Mouse (Mus musculus): ENCODE results near the gene Kmt5c. TPM values are rescaled to one million over a fixed set of nuclear protein-coding genes. Genes with fewer than 3 reads are reported as not detected.
A peak's percentile ranks its signal among the peaks of the same experiment; 100 is the strongest.

The Kmt5c gene
- 91.6 and 103 TPM in 2 replicates for polyA plus RNA-seq (2016; fragmentation: Nextera tagmentation; extraction: Ambion mirVana)

DNA sequence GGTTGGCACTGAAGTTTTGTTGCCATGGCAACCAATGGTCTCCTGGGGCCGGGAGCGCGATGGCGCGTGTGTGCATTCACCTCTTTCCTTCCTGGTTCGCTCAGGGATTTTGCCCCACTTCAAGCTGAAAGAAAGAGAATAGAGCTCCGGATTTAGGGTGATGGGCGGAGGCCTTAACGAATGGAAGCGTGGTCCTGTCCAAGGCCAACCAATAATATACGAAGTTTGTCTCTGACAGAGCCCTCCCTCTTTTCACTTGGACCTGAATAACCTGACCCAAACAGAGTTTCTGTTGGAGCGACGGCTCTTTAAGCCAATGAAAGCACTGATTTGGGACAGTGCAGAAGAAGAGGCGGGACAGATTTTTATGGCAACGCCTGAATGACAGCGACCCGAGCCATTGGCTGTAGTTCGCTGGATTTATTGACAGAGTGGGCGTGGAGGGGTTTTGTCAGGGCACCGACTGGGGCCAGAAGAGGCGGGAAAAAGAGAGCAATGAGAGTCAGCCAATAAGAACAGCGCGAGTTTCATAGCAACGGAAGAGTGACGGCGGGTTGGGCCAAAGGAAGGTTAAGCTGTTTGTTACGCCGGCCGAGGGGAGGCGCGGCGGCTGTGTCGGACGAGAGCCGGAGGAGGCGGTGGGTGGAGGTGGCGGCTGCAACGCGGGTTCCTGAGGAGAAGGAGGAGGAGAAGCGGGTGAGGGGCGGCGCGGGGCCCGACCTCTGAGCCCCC lies at the start of gene Kmt5c:
TSS of gene Kmt5c (plus strand) at position 572 of the 732 bp plus-strand sequence.
- WGBS: under 1% methylated on average over 42 of the region's 44 CpGs
- peak within 1 kb of the TSS; percentile 79 for H3K4me3 ChIP-seq
- peaks cover 25% of the 10 kb centered on the region for H3K36me3 ChIP-seq
- H3K27me3 ChIP-seq (ENCODE audit: low read depth, poor library complexity, severe bottlenecking): no peaks in the 10 kb centered on the region
- H3K4me1 ChIP-seq: peaks cover 41% of the 10 kb centered on the region
- peak; percentile 97 for DNase-seq (ENCODE audit: low spot score)
- H3K9me3 ChIP-seq (replicated peaks): no peaks in the 10 kb centered on the region
- H3K27ac ChIP-seq (replicated peaks): peak within 1 kb of the TSS; percentile 96

GRCm38 (mm10) chr7:4690387-4690786 lies 49.5 kb upstream of the Kmt5c start, which contains the start of gene Brsk1:
Gene Brsk1 (plus strand): TSS chr7:4690604.
- 0% methylated on average over 11 of the region's 18 CpGs for WGBS
- Histone ChIP-seq H3K4me3 (peak within 1 kb of the TSS; percentile 96), H3K27ac (replicated peaks) (peak within 1 kb of the TSS; percentile 100), H3K36me3 (peaks cover 32% of the 10 kb centered on the region), H3K4me1 (peaks cover 35% of the 10 kb centered on the region), H3K27me3 (ENCODE audit: low read depth, poor library complexity, severe bottlenecking) (no peaks in the 10 kb centered on the region), H3K9me3 (replicated peaks) (no peaks in the 10 kb centered on the region)
- peak; percentile 95 for DNase-seq (ENCODE audit: low spot score)

- DNase-seq (ENCODE audit: low spot score): peak; percentile 39
- Histone ChIP-seq H3K4me1 (peaks cover 35% of the 10 kb centered on the region), H3K36me3 (peaks cover 39% of the 10 kb centered on the region), H3K4me3 (peak overlapping the region; percentile 96), H3K27ac (replicated peaks) (peak overlapping the region; percentile 100), H3K9me3 (replicated peaks) (no peaks in the 10 kb centered on the region), H3K27me3 (ENCODE audit: low read depth, poor library complexity, severe bottlenecking) (no peaks in the 10 kb centered on the region)
- 7% methylated on average over 30 of the region's 35 CpGs for WGBS
Measured at GRCm38 (mm10) chr7:4690951-4691653, 48.8 kb upstream of the Kmt5c start.

- H3K36me3 ChIP-seq: peaks cover 57% of the 10 kb centered on the region
Measured at GRCm38 (mm10) chr7:4693004-4693403, 46.9 kb upstream of the Kmt5c start.

GRCm38 (mm10) chr7:4702334-4702733 lies 37.6 kb upstream of the Kmt5c start:
- peaks cover 16% of the 10 kb centered on the region for H3K4me1 ChIP-seq
- DNase-seq (ENCODE audit: low spot score): no peak
- H3K27ac ChIP-seq (replicated peaks): no peak overlapping the region
- no peak overlapping the region for H3K4me3 ChIP-seq
- no peaks in the 10 kb centered on the region for H3K9me3 ChIP-seq (replicated peaks)
- H3K36me3 ChIP-seq: peaks cover 98% of the 10 kb centered on the region
- 50% methylated on average over 8 of the region's 8 CpGs for WGBS
- no peaks in the 10 kb centered on the region for H3K27me3 ChIP-seq (ENCODE audit: low read depth, poor library complexity, severe bottlenecking)

More at GRCm38 (mm10) chr7:4693004-4693403, 46.9 kb upstream of the Kmt5c start:
- peaks cover 35% of the 10 kb centered on the region for H3K4me1 ChIP-seq
- H3K27me3 ChIP-seq (ENCODE audit: low read depth, poor library complexity, severe bottlenecking): no peaks in the 10 kb centered on the region
- DNase-seq (ENCODE audit: low spot score): no peak
- 75% methylated on average over 6 of the region's 6 CpGs for WGBS
- no peak overlapping the region for H3K27ac ChIP-seq (replicated peaks)
- no peak overlapping the region for H3K4me3 ChIP-seq
- no peaks in the 10 kb centered on the region for H3K9me3 ChIP-seq (replicated peaks)

DNA sequence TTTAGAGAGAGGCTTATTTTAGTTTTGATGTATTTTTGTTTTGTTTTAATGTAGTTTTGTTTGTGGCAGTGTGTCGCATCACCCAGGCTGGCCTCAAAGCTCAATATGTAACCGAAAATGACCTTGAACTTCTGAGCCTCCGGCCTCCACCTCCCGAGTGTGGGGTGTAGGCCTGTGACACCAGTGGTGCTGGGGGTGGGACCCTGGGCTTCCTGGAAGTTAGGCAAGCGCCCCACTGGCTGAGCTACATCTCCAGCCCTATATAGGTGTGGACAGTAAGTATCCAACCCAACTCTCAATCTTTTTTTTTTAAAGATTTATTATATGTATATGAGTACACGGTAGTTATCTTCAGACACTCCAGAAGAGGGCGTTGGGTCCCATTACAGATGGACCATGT lies 36.7 kb upstream of the Kmt5c start:
- no peaks in the 10 kb centered on the region for H3K9me3 ChIP-seq (replicated peaks)
- no peak overlapping the region for H3K27ac ChIP-seq (replicated peaks)
- 96% methylated on average over 7 of the region's 7 CpGs for WGBS
- peaks cover 16% of the 10 kb centered on the region for H3K4me1 ChIP-seq
- H3K4me3 ChIP-seq: no peak overlapping the region
- H3K36me3 ChIP-seq: peaks cover 98% of the 10 kb centered on the region
- DNase-seq (ENCODE audit: low spot score): no peak
- H3K27me3 ChIP-seq (ENCODE audit: low read depth, poor library complexity, severe bottlenecking): no peaks in the 10 kb centered on the region

- peak; percentile 57 for DNase-seq (ENCODE audit: low spot score)
- 30% methylated on average over 18 of the region's 18 CpGs for WGBS
- Histone ChIP-seq H3K27ac (replicated peaks) (no peak overlapping the region), H3K4me3 (peak overlapping the region; percentile 24), H3K4me1 (peaks cover 16% of the 10 kb centered on the region), H3K9me3 (replicated peaks) (no peaks in the 10 kb centered on the region), H3K36me3 (peaks cover 98% of the 10 kb centered on the region), H3K27me3 (ENCODE audit: low read depth, poor library complexity, severe bottlenecking) (no peaks in the 10 kb centered on the region)
Measured at GRCm38 (mm10) chr7:4705098-4705497, 34.8 kb upstream of the Kmt5c start.

DNA sequence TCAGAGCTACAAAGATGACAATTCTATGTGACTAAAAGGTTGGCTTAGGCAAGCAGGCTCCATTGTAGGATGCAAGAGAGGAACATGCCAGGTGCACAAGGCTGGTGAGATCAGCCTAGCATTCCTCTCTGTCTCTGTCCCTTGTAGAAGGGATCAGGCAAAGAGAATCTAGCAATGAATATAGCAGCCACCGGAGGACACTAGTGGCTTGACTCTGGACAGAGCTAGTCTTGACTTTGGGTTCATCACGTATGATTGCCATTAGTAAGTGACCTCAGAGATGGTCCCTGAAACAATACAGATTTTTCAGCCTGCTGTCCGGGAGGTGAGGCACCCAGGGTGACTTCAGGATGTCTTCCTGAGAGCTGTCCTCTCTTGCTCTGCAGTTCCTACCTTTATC lies 27.3 kb upstream of the Kmt5c start:
- Histone ChIP-seq H3K36me3 (peaks cover 99% of the 10 kb centered on the region), H3K9me3 (replicated peaks) (no peaks in the 10 kb centered on the region), H3K27ac (replicated peaks) (no peak overlapping the region), H3K4me3 (no peak overlapping the region), H3K27me3 (ENCODE audit: low read depth, poor library complexity, severe bottlenecking) (no peaks in the 10 kb centered on the region), H3K4me1 (no peaks in the 10 kb centered on the region)
- WGBS: 87% methylated on average over 3 of the region's 3 CpGs
- no peak for DNase-seq (ENCODE audit: low spot score)

- DNase-seq (ENCODE audit: low spot score): no peak
- Histone ChIP-seq H3K27me3 (ENCODE audit: low read depth, poor library complexity, severe bottlenecking) (no peaks in the 10 kb centered on the region), H3K4me1 (no peaks in the 10 kb centered on the region), H3K36me3 (peaks cover 61% of the 10 kb centered on the region), H3K9me3 (replicated peaks) (no peaks in the 10 kb centered on the region), H3K4me3 (no peak overlapping the region), H3K27ac (replicated peaks) (no peak overlapping the region)
- WGBS: 72% methylated on average over 6 of the region's 6 CpGs
Measured at GRCm38 (mm10) chr7:4716955-4717354, 23.0 kb upstream of the Kmt5c start.

DNA sequence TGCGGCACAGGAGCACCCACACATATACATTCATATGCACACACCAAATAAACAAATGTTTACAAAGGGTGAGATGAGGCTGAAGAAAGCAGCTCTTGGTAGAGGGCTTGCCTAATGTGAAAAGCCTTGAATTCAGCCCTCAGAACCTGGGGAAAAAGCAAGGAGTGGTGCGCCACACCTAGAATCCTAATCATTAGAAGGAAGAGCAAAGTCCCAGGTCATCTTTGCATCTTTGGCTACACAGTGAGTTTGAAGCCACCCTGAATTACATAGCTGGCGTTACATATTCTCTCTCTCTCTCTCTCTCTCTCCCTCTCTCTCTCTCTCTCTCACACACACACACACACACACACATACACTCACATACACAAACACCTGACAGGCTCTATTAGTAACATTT lies 20.6 kb upstream of the Kmt5c start:
- H3K4me3 ChIP-seq: no peak overlapping the region
- peaks cover 38% of the 10 kb centered on the region for H3K36me3 ChIP-seq
- H3K27ac ChIP-seq (replicated peaks): no peak overlapping the region
- no peaks in the 10 kb centered on the region for H3K9me3 ChIP-seq (replicated peaks)
- H3K27me3 ChIP-seq (ENCODE audit: low read depth, poor library complexity, severe bottlenecking): 0 out of 2 replicates have a peak, but pooled peaks cover 3% of the 10 kb centered on the region
- no peaks in the 10 kb centered on the region for H3K4me1 ChIP-seq
- 88% methylated on average over 3 of the region's 3 CpGs for WGBS
- no peak for DNase-seq (ENCODE audit: low spot score)

DNA sequence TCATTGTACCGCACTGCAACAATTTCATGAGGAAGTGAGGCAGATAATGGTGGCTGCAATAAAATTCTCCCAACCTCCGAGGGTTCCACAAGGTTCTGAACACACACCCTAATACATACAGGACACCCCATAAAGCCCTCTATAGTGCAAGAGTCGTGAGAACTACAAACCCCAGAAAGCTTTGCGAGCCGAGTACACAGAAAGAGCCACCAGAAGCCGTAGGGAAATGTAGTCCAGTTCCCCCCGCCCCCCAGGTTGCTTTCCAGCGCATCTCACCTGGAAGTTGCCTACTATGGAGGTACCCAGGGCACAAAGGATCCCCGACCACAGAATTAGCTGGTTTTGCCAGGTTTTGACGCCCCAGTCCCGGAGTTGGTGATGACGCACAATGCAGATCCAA lies 16.4 kb upstream of the Kmt5c start:
- Histone ChIP-seq H3K27me3 (ENCODE audit: low read depth, poor library complexity, severe bottlenecking) (0 out of 2 replicates have a peak, but pooled peaks cover 4% of the 10 kb centered on the region), H3K4me3 (peak overlapping the region; percentile 45), H3K9me3 (replicated peaks) (no peaks in the 10 kb centered on the region), H3K27ac (replicated peaks) (no peak overlapping the region), H3K36me3 (no peaks in the 10 kb centered on the region), H3K4me1 (no peaks in the 10 kb centered on the region)
- WGBS: 41% methylated on average over 12 of the region's 12 CpGs
- no peak for DNase-seq (ENCODE audit: low spot score)

- Histone ChIP-seq H3K27me3 (ENCODE audit: low read depth, poor library complexity, severe bottlenecking) (0 out of 2 replicates have a peak, but pooled peaks cover 4% of the 10 kb centered on the region), H3K27ac (replicated peaks) (no peak overlapping the region), H3K4me3 (no peak overlapping the region), H3K9me3 (replicated peaks) (no peaks in the 10 kb centered on the region), H3K4me1 (no peaks in the 10 kb centered on the region), H3K36me3 (no peaks in the 10 kb centered on the region)
- no peak for DNase-seq (ENCODE audit: low spot score)
- WGBS: 84% methylated on average over 3 of the region's 3 CpGs
Measured at GRCm38 (mm10) chr7:4724359-4724758, 15.6 kb upstream of the Kmt5c start.

DNA sequence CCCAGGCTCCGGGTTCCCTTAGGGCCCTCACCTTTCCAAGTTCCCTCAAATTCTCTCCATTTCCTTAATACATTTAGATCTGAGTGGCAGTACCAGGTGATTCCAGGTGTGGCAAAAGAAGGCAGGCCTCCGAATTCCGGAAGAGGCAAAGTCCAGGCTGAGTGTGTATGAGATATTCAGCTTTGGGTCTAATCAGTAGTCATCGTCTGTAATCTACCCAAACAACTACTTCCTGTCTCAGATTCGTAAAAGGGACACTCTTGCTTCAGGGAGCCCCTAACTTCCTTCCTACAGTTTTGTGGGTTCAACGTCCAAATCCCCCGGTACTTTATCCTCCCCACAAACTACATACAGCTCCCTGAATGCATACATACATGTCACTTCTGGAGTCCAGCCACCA lies 14.7 kb upstream of the Kmt5c start, which contains the start of gene Tmem150b:
TSS of gene Tmem150b (minus strand) at position 81 of the 400 bp plus-strand sequence.
- WGBS: 88% methylated on average over 7 of the region's 7 CpGs
- H3K36me3 ChIP-seq: no peaks in the 10 kb centered on the region
- 0 out of 2 replicates have a peak, but pooled peaks cover 3% of the 10 kb centered on the region for H3K9me3 ChIP-seq (replicated peaks)
- H3K4me1 ChIP-seq: no peaks in the 10 kb centered on the region
- H3K27ac ChIP-seq (replicated peaks): no peak within 1 kb of the TSS
- 0 out of 2 replicates have a peak, but pooled peaks cover 4% of the 10 kb centered on the region for H3K27me3 ChIP-seq (ENCODE audit: low read depth, poor library complexity, severe bottlenecking)
- no peak within 1 kb of the TSS for H3K4me3 ChIP-seq
- no peak for DNase-seq (ENCODE audit: low spot score)

Data from midbrain, embryonic 10.5 days (tissue).